Mouse (Mus musculus): ENCODE measurements around the gene Gm17428. TPM values are rescaled to one million over a fixed set of nuclear protein-coding genes. Genes with fewer than 3 reads are reported as not detected.
"Not testable (repeated sequence)": the region's sequence is repeated elsewhere in the genome, so short reads cannot be mapped to it uniquely, and the experiment has no call there.

The Gm17428 gene
- polyA plus RNA-seq, 1 experiment from 2014 or later, result not detected

DNA sequence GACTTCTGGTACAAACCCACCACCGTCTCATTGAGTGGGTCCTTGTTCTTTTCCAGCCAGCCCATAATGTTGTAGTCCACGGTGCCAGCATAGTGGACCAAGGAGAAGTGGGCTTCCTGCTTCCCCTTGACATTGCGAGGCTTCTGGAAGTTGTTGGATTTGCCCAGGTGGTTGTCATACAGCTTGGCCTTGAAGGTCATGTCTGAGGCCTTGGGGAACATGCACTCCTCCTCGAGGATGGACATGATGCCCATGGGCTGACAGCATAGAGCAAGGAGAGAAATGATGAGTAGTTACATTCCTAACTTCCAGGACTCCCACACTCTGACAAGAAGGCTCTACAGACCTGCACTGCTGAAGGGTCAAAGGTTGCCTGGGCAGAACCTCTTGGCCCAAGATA lies 18.2 kb upstream of the Gm17428 start:
- H3K36me3 ChIP-seq (ENCODE audit: insufficient read depth, low read length), result no peaks in the 10 kb centered on the region

GRCm38 (mm10) chr14:54959197-54959596 lies 17.5 kb upstream of the Gm17428 start:
- Histone ChIP-seq H3K9me3 (ENCODE audit: low read length) (no peaks in the 10 kb centered on the region), H3K36me3 (ENCODE audit: insufficient read depth, low read length) (no peaks in the 10 kb centered on the region), H3K4me3 (ENCODE audit: low read depth, low read length) (no peak overlapping the region), H3K4me2 (replicated peaks; ENCODE audit: low read depth, low read length) (no peak overlapping the region), H3K27me3 (replicated peaks; ENCODE audit: insufficient read depth, low read length) (no peaks in the 10 kb centered on the region), H3K27ac (ENCODE audit: low read length) (no peak overlapping the region), H3K9ac (replicated peaks; ENCODE audit: low read depth) (no peak overlapping the region), H3K4me1 (ENCODE audit: insufficient read depth, low read depth, low read length) (no peaks in the 10 kb centered on the region)
- DNase-seq (ENCODE audit: low spot score) (no peak), ATAC-seq (no peak)
- TF ChIP-seq CTCF (IDR thresholded peaks at IDR 0.05), result no peak
- TF ChIP-seq EP300 (IDR thresholded peaks at IDR 0.05), result no peak
- WGBS, result 64% methylated on average over 3 of the region's 3 CpGs

More for the DNA sequence above, 18.2 kb upstream of the Gm17428 start:
- no peak overlapping the region for H3K4me3 ChIP-seq (ENCODE audit: low read depth, low read length)
- no peak for TF ChIP-seq CTCF (IDR thresholded peaks at IDR 0.05)
- no peak for TF ChIP-seq EP300 (IDR thresholded peaks at IDR 0.05)
- H3K9me3 ChIP-seq (ENCODE audit: low read length), result no peaks in the 10 kb centered on the region
- H3K27ac ChIP-seq (ENCODE audit: low read length), result no peak overlapping the region
- DNase-seq (ENCODE audit: low spot score), result no peak
- ATAC-seq, result no peak
- H3K9ac ChIP-seq (replicated peaks; ENCODE audit: low read depth), result no peak overlapping the region
- H3K4me1 ChIP-seq (ENCODE audit: insufficient read depth, low read depth, low read length), result no peaks in the 10 kb centered on the region
- no peak overlapping the region for H3K4me2 ChIP-seq (replicated peaks; ENCODE audit: low read depth, low read length)
- no peaks in the 10 kb centered on the region for H3K27me3 ChIP-seq (replicated peaks; ENCODE audit: insufficient read depth, low read length)
- WGBS, result 58% methylated on average over 4 of the region's 4 CpGs

- H3K27me3 ChIP-seq (replicated peaks; ENCODE audit: insufficient read depth, low read length); H3K4me2 ChIP-seq (replicated peaks; ENCODE audit: low read depth, low read length); H3K36me3 ChIP-seq (ENCODE audit: insufficient read depth, low read length); ATAC-seq; H3K9ac ChIP-seq (replicated peaks; ENCODE audit: low read depth); H3K4me3 ChIP-seq (ENCODE audit: low read depth, low read length); H3K9me3 ChIP-seq (ENCODE audit: low read length); H3K27ac ChIP-seq (ENCODE audit: low read length); DNase-seq (ENCODE audit: low spot score); H3K4me1 ChIP-seq (ENCODE audit: insufficient read depth, low read depth, low read length): not testable (repeated sequence)
- 85% methylated on average over 12 of the region's 12 CpGs for WGBS
These were observed 16.7 kb upstream of the Gm17428 start for GRCm38 (mm10) chr14:54959853-54960613.

DNA sequence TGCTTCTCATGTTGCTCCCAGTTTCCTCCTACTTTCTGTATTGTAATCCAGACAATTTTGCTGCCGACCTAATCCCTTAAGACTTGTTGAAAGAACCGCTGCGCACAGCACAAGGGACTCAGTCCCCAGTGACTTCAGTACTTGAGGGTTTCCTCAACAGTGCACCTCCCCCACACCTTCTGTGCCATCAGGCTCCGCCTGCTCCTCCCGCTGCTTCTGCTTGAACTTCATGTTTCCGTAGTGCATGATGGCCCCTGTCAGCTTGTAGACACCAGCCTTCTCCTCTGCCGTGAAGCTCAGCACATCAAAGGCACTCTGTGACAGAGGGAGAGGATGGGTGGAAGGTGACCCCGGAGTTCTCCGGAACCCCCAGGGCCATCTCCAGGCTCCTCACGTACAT lies 16.0 kb upstream of the Gm17428 start:
- DNase-seq (ENCODE audit: low spot score), result no peak
- Histone ChIP-seq H3K36me3 (ENCODE audit: insufficient read depth, low read length) (no peaks in the 10 kb centered on the region), H3K9me3 (ENCODE audit: low read length) (no peaks in the 10 kb centered on the region), H3K4me3 (ENCODE audit: low read depth, low read length) (no peak overlapping the region), H3K4me2 (replicated peaks; ENCODE audit: low read depth, low read length) (no peak overlapping the region), H3K4me1 (ENCODE audit: insufficient read depth, low read depth, low read length) (no peaks in the 10 kb centered on the region), H3K27me3 (replicated peaks; ENCODE audit: insufficient read depth, low read length) (no peaks in the 10 kb centered on the region), H3K27ac (ENCODE audit: low read length) (no peak overlapping the region), H3K9ac (replicated peaks; ENCODE audit: low read depth) (no peak overlapping the region)
- TF ChIP-seq EP300 (IDR thresholded peaks at IDR 0.05), result no peak
- TF ChIP-seq CTCF (IDR thresholded peaks at IDR 0.05), result no peak
- 49% methylated on average over 10 of the region's 10 CpGs for WGBS
- no peak for ATAC-seq

GRCm38 (mm10) chr14:54961487-54961886 lies 15.2 kb upstream of the Gm17428 start:
- Histone ChIP-seq H3K4me3 (ENCODE audit: low read depth, low read length) (no peak overlapping the region), H3K4me1 (ENCODE audit: insufficient read depth, low read depth, low read length) (no peaks in the 10 kb centered on the region), H3K27me3 (replicated peaks; ENCODE audit: insufficient read depth, low read length) (no peaks in the 10 kb centered on the region), H3K27ac (ENCODE audit: low read length) (no peak overlapping the region), H3K4me2 (replicated peaks; ENCODE audit: low read depth, low read length) (no peak overlapping the region), H3K9ac (replicated peaks; ENCODE audit: low read depth) (no peak overlapping the region), H3K9me3 (ENCODE audit: low read length) (no peaks in the 10 kb centered on the region), H3K36me3 (ENCODE audit: insufficient read depth, low read length) (no peaks in the 10 kb centered on the region)
- 74% methylated on average over 5 of the region's 5 CpGs for WGBS
- ATAC-seq (no peak), DNase-seq (ENCODE audit: low spot score) (no peak)
- TF ChIP-seq EP300 (IDR thresholded peaks at IDR 0.05) (no peak), CTCF (IDR thresholded peaks at IDR 0.05) (no peak)

GRCm38 (mm10) chr14:54962714-54963113 lies 14.0 kb upstream of the Gm17428 start:
- H3K4me1 ChIP-seq (ENCODE audit: insufficient read depth, low read depth, low read length), result no peaks in the 10 kb centered on the region
- 82% methylated on average over 7 of the region's 7 CpGs for WGBS
- ATAC-seq (no peak), DNase-seq (ENCODE audit: low spot score) (no peak)
- no peaks in the 10 kb centered on the region for H3K36me3 ChIP-seq (ENCODE audit: insufficient read depth, low read length)
- no peaks in the 10 kb centered on the region for H3K9me3 ChIP-seq (ENCODE audit: low read length)
- H3K4me3 ChIP-seq (ENCODE audit: low read depth, low read length), result no peak overlapping the region
- no peak overlapping the region for H3K9ac ChIP-seq (replicated peaks; ENCODE audit: low read depth)
- no peaks in the 10 kb centered on the region for H3K27me3 ChIP-seq (replicated peaks; ENCODE audit: insufficient read depth, low read length)
- no peak overlapping the region for H3K27ac ChIP-seq (ENCODE audit: low read length)
- H3K4me2 ChIP-seq (replicated peaks; ENCODE audit: low read depth, low read length), result no peak overlapping the region
- TF ChIP-seq CTCF (IDR thresholded peaks at IDR 0.05) (no peak), EP300 (IDR thresholded peaks at IDR 0.05) (no peak)
